8 mouse cellular contexts compared by ENCODE assay signal in the genomic region with DNA sequence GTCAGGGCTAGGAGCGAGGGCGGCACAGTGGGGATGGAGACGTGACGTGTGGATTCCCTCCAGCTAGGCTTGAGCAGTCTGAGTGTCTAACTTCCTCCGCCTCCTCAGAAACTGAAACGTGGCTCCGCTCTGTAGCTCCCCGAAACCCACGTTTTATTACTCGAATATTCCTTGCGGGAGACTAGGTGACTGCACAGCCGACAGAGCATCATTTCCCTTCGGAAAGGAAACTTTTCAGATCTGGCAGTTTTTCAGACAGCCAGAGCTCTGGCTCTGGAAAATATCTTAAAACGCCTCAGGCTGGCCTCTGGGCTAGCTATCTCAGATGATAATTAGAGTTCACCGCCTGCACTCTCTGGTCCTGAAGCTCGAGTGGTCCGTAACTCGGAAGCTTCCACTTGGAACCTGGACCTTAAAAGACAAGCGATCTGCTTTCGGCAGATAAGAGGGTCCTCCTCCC. TPM values are rescaled to one million over a fixed set of nuclear protein-coding genes. Genes with fewer than 3 reads are reported as not detected.
DNase-seq lines count a peak whose midpoint lies in the region; ATAC-seq lines count a peak whose summit lies in the region.

No protein-coding gene starts in this region.

- H3K27ac ChIP-seq in limb, embryonic 12.5 days: no peak overlapping the region
- no peak overlapping the region for H3K27ac ChIP-seq in neural tube, embryonic 14.5 days (ENCODE audit: low read depth, low read length)

- DNase-seq in cerebellum, adult 9-11 months: no peak
- peak; percentile 22 for DNase-seq in 3134 (ENCODE audit: extremely low read depth, insufficient read length, low spot score)
- peak; percentile 77 for DNase-seq in embryo, embryonic 10 days (ENCODE audit: low spot score)
- DNase-seq in heart, postnatal 36 days: peak; percentile 5 to 13
- no peak for DNase-seq in spleen, postnatal 4 days (ENCODE audit: low spot score in 2 of 2)

- H3K4me1 ChIP-seq in limb, embryonic 12.5 days (replicated peaks): peaks cover 3% of the 10 kb centered on the region; the same call in 1 of the 2 replicates
- peaks cover 5% of the 10 kb centered on the region; the same call in 1 of the 2 replicates for H3K4me1 ChIP-seq in neural tube, embryonic 14.5 days (ENCODE audit: control insufficient read depth, insufficient read depth, low read length)

- WGBS in limb, embryonic 12.5 days: under 1% methylated on average over 20 of the region's 20 CpGs
- under 1% methylated on average over 20 of the region's 20 CpGs for WGBS in neural tube, embryonic 14.5 days

- 0 out of 2 replicates have a peak, but pooled peaks have one; percentile 52 for ATAC-seq in cerebellum, adult (ENCODE audit: insufficient number of reproducible peaks, low FRiP score, low TSS enrichment)
- no peak; the same call in 1 of the 2 replicates for ATAC-seq in limb, embryonic 12.5 days (ENCODE audit: insufficient number of reproducible peaks, insufficient read depth, low FRiP score, low TSS enrichment, low read depth)
- ATAC-seq in neural tube, embryonic 14.5 days (ENCODE audit: low read depth): peak; percentile 52; the same call in 1 of the 2 replicates

- intact Hi-C loops in heart, postnatal 36 days (cut with DNase I): no loop called here

- peak overlapping the region; percentile 96 for H3K4me2 ChIP-seq in limb, embryonic 12.5 days
- H3K4me2 ChIP-seq in neural tube, embryonic 14.5 days (ENCODE audit: low read depth, low read length): peak overlapping the region; percentile 98

- H3K9ac ChIP-seq in limb, embryonic 12.5 days (replicated peaks): peak overlapping the region; percentile 64
- peak overlapping the region; percentile 63 for H3K9ac ChIP-seq in neural tube, embryonic 14.5 days (replicated peaks; ENCODE audit: low read depth, low read length)

- peak overlapping the region; percentile 53 for H3K4me3 ChIP-seq in limb, embryonic 12.5 days (replicated peaks)
- H3K4me3 ChIP-seq in neural tube, embryonic 14.5 days (ENCODE audit: low read depth, low read length): peak overlapping the region; percentile 47

- H3K27me3 ChIP-seq in limb, embryonic 12.5 days: peaks cover 17% of the 10 kb centered on the region; the same call in 1 of the 2 replicates
- H3K27me3 ChIP-seq in neural tube, embryonic 14.5 days (ENCODE audit: control insufficient read depth, insufficient read depth, low read length): no peaks in the 10 kb centered on the region

- no peaks in the 10 kb centered on the region for H3K36me3 ChIP-seq in limb, embryonic 12.5 days
- H3K36me3 ChIP-seq in neural tube, embryonic 14.5 days (ENCODE audit: control insufficient read depth, insufficient read depth, low read length): no peaks in the 10 kb centered on the region

- H3K9me3 ChIP-seq in limb, embryonic 12.5 days: no peaks in the 10 kb centered on the region
- H3K9me3 ChIP-seq in neural tube, embryonic 14.5 days (ENCODE audit: control insufficient read depth, low read length): no peaks in the 10 kb centered on the region

RNA-seq across cellular contexts. Expression of gene Bcat1, which starts 0.9 kb away (rescaled TPM):
- total RNA-seq in heart, postnatal 36 days (2021): 1 to 10 TPM in 1 of 2 experiments, under 1 TPM in 1; 0.69 to 1.5 TPM
- polyA plus RNA-seq in limb, embryonic 12.5 days (2016; fragmentation: Nextera tagmentation; extraction: Ambion mirVana): 36.9 and 41.7 TPM in 2 replicates
- 111 and 119 TPM in 2 replicates for polyA plus RNA-seq in neural tube, embryonic 14.5 days (2014; fragmentation: Nextera tagmentation; extraction: Ambion mirVana)

RNA-seq across cellular contexts. Expression of gene Lrmp, which starts 40.3 kb away (rescaled TPM):
- total RNA-seq in heart, postnatal 36 days (2021): 1 to 10 TPM; 1.5 to 1.7 TPM
- polyA plus RNA-seq in limb, embryonic 12.5 days (2016; fragmentation: Nextera tagmentation; extraction: Ambion mirVana): 2.3 and 2.4 TPM in 2 replicates
- 0.37 and 0.80 TPM in 2 replicates for polyA plus RNA-seq in neural tube, embryonic 14.5 days (2014; fragmentation: Nextera tagmentation; extraction: Ambion mirVana)

Comparison
In these comparisons a context has a peak if more than half of its experiments do, and no peak if none do; other contexts are left out.
1. DNase-seq: peak in 3134 (single experiment), embryo, embryonic 10 days (single experiment) and heart, postnatal 36 days (2 of 2); none in cerebellum, adult 9-11 months (single experiment) and spleen, postnatal 4 days (0 of 2).